Mouse (Mus musculus): ENCODE measurements around the gene Car5a.

Gene Car5a

GRCm38 (mm10) chr8:121877828-121878480 lies 66.8 kb downstream of the Car5a start:
- DNase-seq = no peak

DNA sequence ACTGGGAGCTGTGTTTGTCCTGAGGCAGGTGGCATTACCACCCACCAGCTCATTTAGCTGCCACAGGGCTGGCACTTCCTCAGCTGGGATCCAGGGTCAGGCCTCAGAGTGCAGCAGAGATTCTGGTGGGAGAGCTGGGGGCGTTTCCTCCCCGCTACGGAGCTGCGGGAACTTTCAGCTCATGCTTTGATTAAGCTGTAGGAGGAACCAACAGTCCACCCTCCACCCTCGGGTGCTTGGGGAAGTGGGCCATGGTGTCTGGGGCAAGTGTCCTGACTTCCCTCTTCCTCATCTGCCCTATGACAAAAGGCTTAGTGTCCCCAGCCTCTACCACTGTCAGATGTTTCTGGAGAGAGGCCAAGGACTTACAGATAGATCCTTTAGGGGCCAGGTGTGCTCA lies 67.5 kb downstream of the Car5a start:
- no peak for DNase-seq

GRCm38 (mm10) chr8:121875517-121875916 lies 69.2 kb downstream of the Car5a start:
- no peak for DNase-seq

DNA sequence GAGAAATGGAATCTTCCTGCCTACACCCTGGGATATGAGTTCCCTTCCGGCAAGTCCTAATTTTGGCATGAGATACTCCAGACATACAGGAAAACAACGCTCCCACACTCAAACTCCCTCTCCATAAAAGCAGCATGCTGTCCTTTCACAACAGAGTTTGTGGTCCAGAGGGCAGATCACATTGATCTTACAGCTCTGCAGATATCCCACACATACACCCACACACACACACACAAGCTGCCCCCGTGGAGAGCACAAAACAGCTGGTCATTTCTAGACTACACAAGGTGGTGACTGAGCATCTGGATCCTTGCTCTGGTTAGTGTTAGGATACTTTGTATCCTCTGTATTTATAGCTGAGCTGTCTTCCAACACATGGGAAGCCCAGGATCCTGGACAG lies 69.7 kb downstream of the Car5a start:
- DNase-seq = no peak

DNA sequence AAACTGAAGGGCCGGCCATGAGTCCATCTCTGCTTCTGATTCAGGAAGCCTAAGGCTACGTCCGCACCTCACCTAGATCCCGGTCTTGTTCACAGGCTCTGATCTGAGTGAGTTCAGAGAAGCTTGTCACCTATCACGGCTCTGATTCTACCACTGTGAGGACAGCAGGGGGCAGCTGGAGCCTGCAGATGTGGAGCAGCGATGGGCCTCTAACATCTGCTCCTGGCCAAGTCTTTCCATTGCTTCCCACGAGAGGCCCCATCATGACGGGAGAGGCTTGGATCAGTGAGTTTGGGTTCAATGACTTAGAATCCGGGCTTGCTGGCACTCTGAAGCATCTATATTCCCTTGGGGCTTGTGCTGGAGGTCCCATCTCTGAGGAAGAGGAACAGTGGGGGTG lies 70.7 kb downstream of the Car5a start:
- no peak for DNase-seq

DNA sequence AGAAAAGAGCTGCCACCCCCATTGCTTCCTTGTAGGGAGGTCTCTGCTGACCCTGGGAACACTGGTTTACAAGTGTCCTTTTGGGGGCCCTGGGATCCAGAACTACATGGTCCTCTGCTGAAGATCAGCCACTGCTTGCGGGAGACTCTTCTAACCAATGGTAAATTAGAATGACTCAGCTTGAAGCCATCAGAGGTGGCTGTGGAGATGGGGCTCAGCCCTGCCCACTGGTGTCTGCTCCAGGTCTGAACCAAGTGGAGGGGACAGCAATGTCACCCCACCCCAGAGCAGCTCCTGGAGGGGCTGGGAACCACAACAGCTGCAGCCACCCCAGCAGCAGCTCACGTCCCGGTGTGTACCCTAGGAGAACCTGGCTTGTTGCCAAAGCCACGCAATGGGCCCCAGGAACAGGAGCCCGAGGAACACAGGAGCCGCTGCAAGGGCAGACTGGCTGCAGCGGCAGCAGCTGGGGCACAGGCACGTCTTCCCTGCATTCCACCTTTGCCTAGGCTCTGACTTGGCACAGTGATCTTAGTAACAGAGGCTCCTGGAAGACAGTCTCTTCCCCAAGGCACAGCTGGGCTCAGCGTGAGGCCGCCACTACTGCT lies 72.8 kb downstream of the Car5a start:
- DNase-seq = no peak

DNA sequence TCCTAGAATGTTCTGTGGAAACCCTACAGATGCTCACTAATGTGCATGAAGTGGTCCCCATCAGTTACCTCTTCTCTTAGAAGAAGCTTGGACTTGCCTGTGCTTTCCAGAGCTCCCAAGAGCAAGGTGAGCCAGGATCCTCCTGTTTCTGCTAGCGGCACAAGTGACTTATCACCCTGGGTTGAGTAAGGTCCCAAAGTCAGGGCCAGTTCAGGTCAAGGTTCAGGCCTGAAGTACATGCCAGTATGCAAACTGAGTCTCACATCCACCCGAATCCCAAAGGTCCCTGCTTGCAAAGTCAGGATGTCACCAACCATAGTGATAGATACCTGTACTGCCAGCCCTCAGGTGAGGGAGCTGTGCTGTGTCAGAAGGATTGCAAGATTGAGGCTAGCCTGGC lies 74.5 kb downstream of the Car5a start:
- DNase-seq = no peak

DNA sequence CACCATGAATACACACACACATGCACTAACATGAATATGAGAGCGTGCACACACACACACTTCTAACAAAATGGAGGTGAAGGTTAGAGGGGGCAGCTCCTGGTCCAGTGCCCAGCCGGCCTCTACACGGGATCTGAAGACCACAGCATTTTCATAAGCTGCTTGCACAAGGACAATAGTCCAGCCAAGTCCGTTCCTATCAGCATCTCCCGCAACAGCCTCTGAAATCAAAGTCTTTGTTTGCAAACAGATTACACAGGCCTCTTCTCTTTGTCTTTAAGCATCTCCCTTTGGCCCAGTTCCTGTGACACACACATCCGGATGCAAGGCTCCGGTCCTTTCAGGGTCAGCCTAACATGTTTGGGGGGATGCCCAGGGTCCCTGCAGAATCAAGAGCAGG lies 75.8 kb downstream of the Car5a start:
- DNase-seq = no peak

- no peak for DNase-seq
Observed at GRCm38 (mm10) chr8:121868196-121868595, 76.5 kb downstream of the Car5a start.
